Mouse (Mus musculus): ENCODE measurements around the gene Gsg1l2. TPM values are rescaled to one million over a fixed set of nuclear protein-coding genes. Genes with fewer than 3 reads are reported as not detected.

Gene Gsg1l2
- polyA plus RNA-seq, 1 experiment: not detected

DNA sequence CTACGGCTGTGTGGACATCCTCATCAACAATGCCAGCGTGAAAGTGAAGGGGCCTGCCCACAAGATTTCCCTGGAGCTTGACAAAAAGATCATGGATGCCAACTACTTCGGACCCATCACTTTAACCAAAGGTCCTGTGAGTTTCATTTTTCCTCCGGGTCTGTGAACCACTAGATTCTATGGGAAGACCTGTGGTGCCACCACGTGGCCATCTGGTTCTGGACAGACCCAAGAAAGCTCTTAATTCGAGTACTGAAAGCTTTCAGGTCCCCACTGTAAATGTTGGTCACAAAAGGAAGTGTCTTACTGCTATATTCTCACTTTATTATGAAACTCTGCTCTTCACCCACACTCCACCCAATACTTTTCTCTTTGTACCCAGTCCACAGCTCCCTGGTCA lies 37.1 kb downstream of the Gsg1l2 start:
- WGBS: 74% methylated on average over 6 of the region's 6 CpGs
- Histone ChIP-seq H3K4me3 (ENCODE audit: extremely low read depth, insufficient read depth, insufficient read length) (no peak overlapping the region), H3K27me3 (ENCODE audit: control insufficient read depth, insufficient read depth, low read length) (no peaks in the 10 kb centered on the region), H3K4me1 (ENCODE audit: control insufficient read depth, insufficient read depth, insufficient read length) (no peaks in the 10 kb centered on the region), H3K36me3 (ENCODE audit: control insufficient read depth, insufficient read depth, low read length) (no peaks in the 10 kb centered on the region), H3K27ac (ENCODE audit: insufficient read depth, low read length) (no peak overlapping the region)
- TF ChIP-seq POLR2A (IDR thresholded peaks at IDR 0.05; ENCODE audit: low read depth, low read length) (no peak), CTCF (IDR thresholded peaks at IDR 0.05; ENCODE audit: extremely low read depth, insufficient read depth, insufficient read length, insufficient replicate concordance) (no peak)
- DNase-seq (ENCODE audit: low read depth in 1 of 2, low spot score in 2 of 2): no peak

DNA sequence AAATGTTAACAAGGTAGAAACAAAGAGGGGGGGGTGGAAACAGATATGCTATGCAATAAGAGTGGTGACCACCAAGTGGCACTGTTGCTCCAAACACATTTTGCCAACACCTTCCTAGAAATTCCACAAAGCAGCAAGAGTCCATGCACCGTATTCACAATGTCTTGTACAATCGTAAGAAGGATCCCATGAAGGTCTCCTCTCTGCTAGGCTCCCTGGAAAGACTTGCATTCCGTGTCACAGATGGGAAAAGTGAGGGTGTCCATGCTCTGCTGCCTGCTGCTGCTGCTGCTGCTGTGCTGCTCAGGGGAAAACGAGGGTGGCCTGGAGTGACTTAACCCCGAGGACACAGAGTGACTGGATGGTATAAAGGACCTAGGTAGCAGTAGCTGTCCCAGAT lies 45.2 kb downstream of the Gsg1l2 start:
- Histone ChIP-seq H3K4me3 (ENCODE audit: extremely low read depth, insufficient read depth, insufficient read length) (no peak overlapping the region), H3K27me3 (ENCODE audit: control insufficient read depth, insufficient read depth, low read length) (no peaks in the 10 kb centered on the region), H3K4me1 (ENCODE audit: control insufficient read depth, insufficient read depth, insufficient read length) (no peaks in the 10 kb centered on the region), H3K27ac (ENCODE audit: insufficient read depth, low read length) (no peak overlapping the region), H3K36me3 (ENCODE audit: control insufficient read depth, insufficient read depth, low read length) (no peaks in the 10 kb centered on the region)
- no peak for DNase-seq (ENCODE audit: low read depth in 1 of 2, low spot score in 2 of 2)
- no peak for TF ChIP-seq CTCF (IDR thresholded peaks at IDR 0.05; ENCODE audit: extremely low read depth, insufficient read depth, insufficient read length, insufficient replicate concordance)
- 18% methylated on average over 5 of the region's 5 CpGs for WGBS

DNA sequence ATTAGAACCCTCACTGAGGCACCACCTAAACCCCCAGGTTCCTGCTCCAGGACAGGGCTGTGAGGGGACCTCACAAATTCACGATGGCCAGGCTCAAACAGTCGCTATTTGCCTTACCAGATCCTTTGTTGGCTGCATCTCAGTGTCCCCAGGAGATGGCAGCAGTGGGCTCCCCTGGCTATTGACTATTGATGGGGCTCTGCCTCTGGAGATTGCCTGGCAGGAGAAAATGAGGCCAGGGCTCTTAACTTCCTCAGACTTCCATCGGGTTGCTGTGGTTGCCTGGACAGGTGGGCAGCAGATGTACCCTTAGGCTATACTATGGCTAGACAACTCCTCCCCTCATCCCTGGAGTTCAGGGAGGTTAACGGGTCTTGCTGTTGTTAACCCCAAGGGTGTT lies 45.8 kb downstream of the Gsg1l2 start:
- no peaks in the 10 kb centered on the region for H3K27me3 ChIP-seq (ENCODE audit: control insufficient read depth, insufficient read depth, low read length)
- TF ChIP-seq CTCF (IDR thresholded peaks at IDR 0.05; ENCODE audit: extremely low read depth, insufficient read depth, insufficient read length, insufficient replicate concordance): no peak
- TF ChIP-seq POLR2A (IDR thresholded peaks at IDR 0.05; ENCODE audit: low read depth, low read length): no peak
- DNase-seq (ENCODE audit: low read depth in 1 of 2, low spot score in 2 of 2): no peak
- no peaks in the 10 kb centered on the region for H3K36me3 ChIP-seq (ENCODE audit: control insufficient read depth, insufficient read depth, low read length)
- WGBS: 24% methylated on average over 4 of the region's 4 CpGs
- H3K4me1 ChIP-seq (ENCODE audit: control insufficient read depth, insufficient read depth, insufficient read length): no peaks in the 10 kb centered on the region
- no peak overlapping the region for H3K27ac ChIP-seq (ENCODE audit: insufficient read depth, low read length)
- H3K4me3 ChIP-seq (ENCODE audit: extremely low read depth, insufficient read depth, insufficient read length): no peak overlapping the region

DNA sequence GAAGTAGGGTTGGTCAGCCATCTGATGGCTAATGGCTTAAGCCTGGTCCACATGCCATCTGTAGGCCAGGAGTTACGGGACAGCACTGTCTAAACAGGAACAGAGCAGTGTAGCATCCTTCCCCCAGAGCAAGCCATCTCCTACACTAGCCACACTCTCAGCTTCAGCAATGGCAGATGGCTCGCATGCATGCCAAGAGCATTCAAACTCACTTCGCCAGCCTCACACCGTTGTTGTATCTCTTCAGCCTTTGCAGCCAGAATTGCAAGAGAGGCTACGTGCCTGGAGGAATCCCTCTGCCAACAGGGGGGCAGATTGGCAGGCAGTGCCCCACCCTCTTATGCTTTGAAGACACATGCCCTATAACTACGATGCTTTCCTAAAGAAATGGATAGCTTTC lies 47.2 kb downstream of the Gsg1l2 start:
- no peaks in the 10 kb centered on the region for H3K36me3 ChIP-seq (ENCODE audit: control insufficient read depth, insufficient read depth, low read length)
- TF ChIP-seq POLR2A (IDR thresholded peaks at IDR 0.05; ENCODE audit: low read depth, low read length): no peak
- no peak for TF ChIP-seq CTCF (IDR thresholded peaks at IDR 0.05; ENCODE audit: extremely low read depth, insufficient read depth, insufficient read length, insufficient replicate concordance)

DNA sequence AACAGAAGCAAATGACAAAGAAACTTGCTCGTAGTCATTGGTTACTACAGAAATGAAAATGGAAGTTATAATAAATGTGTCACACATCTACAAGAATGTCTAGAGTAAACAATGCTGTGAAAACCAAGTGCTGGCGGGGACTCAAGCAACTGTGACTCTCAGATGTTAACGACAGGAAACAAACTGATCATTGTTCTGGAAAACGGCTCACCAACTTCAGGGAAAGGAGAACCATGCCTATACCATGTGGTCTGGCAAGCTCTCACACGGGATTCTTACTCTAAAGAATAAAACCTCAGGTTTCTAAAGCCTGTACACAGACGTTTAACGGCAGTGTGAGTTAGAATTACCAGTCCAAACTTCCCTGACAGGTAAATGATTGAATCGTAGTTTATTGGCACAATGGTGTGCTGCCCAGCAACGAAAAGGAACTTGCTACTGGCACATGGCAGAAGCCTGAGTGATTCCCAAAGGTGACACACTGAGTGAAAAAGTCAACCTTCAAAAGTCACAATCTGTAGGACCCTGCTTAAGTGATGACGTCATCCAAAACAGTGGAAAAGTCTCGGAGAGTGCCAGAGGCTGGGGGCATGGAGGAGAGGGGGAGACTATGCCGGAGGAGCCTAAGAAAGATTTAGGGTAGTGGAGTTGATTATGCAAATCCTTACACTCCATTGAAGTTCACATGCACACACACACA lies 54.1 kb downstream of the Gsg1l2 start:
- no peaks in the 10 kb centered on the region for H3K4me1 ChIP-seq (ENCODE audit: control insufficient read depth, insufficient read depth, insufficient read length)
- no peak overlapping the region for H3K27ac ChIP-seq (ENCODE audit: insufficient read depth, low read length)
- DNase-seq (ENCODE audit: low read depth in 1 of 2, low spot score in 2 of 2): no peak
- no peaks in the 10 kb centered on the region for H3K36me3 ChIP-seq (ENCODE audit: control insufficient read depth, insufficient read depth, low read length)
- no peak overlapping the region for H3K4me3 ChIP-seq (ENCODE audit: extremely low read depth, insufficient read depth, insufficient read length)
- 37% methylated on average over 12 of the region's 12 CpGs for WGBS
- H3K27me3 ChIP-seq (ENCODE audit: control insufficient read depth, insufficient read depth, low read length): no peaks in the 10 kb centered on the region
- TF ChIP-seq CTCF (IDR thresholded peaks at IDR 0.05; ENCODE audit: extremely low read depth, insufficient read depth, insufficient read length, insufficient replicate concordance) (no peak), POLR2A (IDR thresholded peaks at IDR 0.05; ENCODE audit: low read depth, low read length) (no peak)

More for the DNA sequence above, 47.2 kb downstream of the Gsg1l2 start:
- no peaks in the 10 kb centered on the region for H3K4me1 ChIP-seq (ENCODE audit: control insufficient read depth, insufficient read depth, insufficient read length)
- WGBS: 89% methylated on average over 6 of the region's 6 CpGs
- no peak overlapping the region for H3K4me3 ChIP-seq (ENCODE audit: extremely low read depth, insufficient read depth, insufficient read length)
- H3K27ac ChIP-seq (ENCODE audit: insufficient read depth, low read length): no peak overlapping the region
- no peak for DNase-seq (ENCODE audit: low read depth in 1 of 2, low spot score in 2 of 2)
- no peaks in the 10 kb centered on the region for H3K27me3 ChIP-seq (ENCODE audit: control insufficient read depth, insufficient read depth, low read length)

DNA sequence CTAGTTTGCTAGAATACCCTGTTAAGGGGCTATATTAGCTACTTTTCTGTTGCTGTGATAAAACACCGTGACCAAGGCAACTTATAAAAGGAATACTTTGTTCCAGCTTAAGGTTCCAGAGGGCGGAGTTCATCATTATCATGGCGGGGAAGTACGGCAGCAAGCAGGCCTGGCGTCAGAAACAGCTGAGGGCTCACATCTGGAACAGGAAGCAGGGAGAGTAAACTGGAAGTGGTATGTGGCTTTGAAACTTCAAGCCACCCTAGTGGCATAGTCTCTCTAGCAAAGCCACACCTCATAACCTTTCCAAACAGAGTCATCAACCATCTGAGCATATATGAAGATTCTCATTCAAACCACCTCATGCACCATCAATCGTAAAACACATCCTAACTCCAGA lies 55.1 kb downstream of the Gsg1l2 start:
- Histone ChIP-seq H3K36me3 (ENCODE audit: control insufficient read depth, insufficient read depth, low read length) (no peaks in the 10 kb centered on the region), H3K27ac (ENCODE audit: insufficient read depth, low read length) (no peak overlapping the region), H3K27me3 (ENCODE audit: control insufficient read depth, insufficient read depth, low read length) (no peaks in the 10 kb centered on the region), H3K4me1 (ENCODE audit: control insufficient read depth, insufficient read depth, insufficient read length) (no peaks in the 10 kb centered on the region), H3K4me3 (ENCODE audit: extremely low read depth, insufficient read depth, insufficient read length) (no peak overlapping the region)
- TF ChIP-seq CTCF (IDR thresholded peaks at IDR 0.05; ENCODE audit: extremely low read depth, insufficient read depth, insufficient read length, insufficient replicate concordance) (no peak), POLR2A (IDR thresholded peaks at IDR 0.05; ENCODE audit: low read depth, low read length) (no peak)
- WGBS: 58% methylated on average over 6 of the region's 6 CpGs
- DNase-seq (ENCODE audit: low read depth in 1 of 2, low spot score in 2 of 2): no peak

DNA sequence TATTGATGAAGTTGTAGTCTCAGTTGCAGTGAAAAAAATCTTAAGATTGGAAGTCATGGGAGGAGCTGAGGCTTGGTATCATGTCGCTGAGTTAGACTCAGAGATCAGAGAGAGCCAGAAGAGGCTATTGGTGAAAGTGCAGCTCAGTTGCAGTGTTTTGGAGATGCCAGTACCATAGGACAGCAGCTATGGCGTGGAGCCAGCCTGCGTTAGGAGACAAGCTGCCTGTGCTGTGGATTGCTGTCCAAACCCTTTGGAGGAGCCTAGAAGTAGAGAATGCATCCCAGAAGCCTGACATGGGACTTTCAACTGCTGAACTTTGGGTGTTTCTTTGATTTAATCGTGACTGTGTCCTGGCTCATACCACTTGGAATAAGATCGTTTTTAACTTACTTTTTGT lies 57.4 kb downstream of the Gsg1l2 start:
- no peaks in the 10 kb centered on the region for H3K36me3 ChIP-seq (ENCODE audit: control insufficient read depth, insufficient read depth, low read length)
- no peaks in the 10 kb centered on the region for H3K4me1 ChIP-seq (ENCODE audit: control insufficient read depth, insufficient read depth, insufficient read length)
- H3K27me3 ChIP-seq (ENCODE audit: control insufficient read depth, insufficient read depth, low read length): no peaks in the 10 kb centered on the region
- 80% methylated on average over 5 of the region's 5 CpGs for WGBS
- DNase-seq (ENCODE audit: low read depth in 1 of 2, low spot score in 2 of 2): no peak
- TF ChIP-seq CTCF (IDR thresholded peaks at IDR 0.05; ENCODE audit: extremely low read depth, insufficient read depth, insufficient read length, insufficient replicate concordance): no peak
- no peak for TF ChIP-seq POLR2A (IDR thresholded peaks at IDR 0.05; ENCODE audit: low read depth, low read length)
- H3K27ac ChIP-seq (ENCODE audit: insufficient read depth, low read length): no peak overlapping the region
- H3K4me3 ChIP-seq (ENCODE audit: extremely low read depth, insufficient read depth, insufficient read length): no peak overlapping the region

All from spleen, adult 2 months (tissue).